ENCODE assay signal across 8 mouse cellular contexts in the genomic region with DNA sequence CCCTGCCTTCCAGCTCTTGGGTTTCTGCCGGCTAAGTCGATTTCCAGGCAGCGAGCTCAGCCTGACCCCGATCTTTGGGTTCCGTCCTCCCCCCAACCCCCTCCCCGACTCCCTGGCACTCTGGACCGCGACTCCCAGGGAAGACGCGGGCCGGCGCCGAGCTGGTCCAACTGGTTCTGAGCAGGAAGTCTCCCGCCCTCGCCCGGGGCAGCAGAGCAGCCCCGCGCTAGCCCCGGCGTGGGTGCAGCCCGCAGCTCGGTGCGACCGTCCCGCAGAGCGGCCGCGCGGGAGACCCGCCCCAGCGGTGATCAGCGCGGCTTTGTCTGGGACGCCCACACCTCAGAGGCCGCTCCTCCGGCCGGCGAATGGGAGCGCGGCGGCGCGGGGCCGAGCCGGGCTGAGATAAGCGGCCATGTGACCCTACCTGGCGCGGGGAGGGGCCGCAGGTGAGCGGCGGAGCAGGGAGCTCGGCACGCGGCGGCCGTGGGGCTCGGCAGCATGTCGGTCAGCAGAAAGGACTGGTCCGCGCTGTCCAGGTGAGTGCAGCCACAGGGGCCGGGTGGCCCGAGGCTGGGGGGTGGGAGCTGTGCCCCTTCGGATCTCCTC. TPM values are rescaled to one million over a fixed set of nuclear protein-coding genes. Genes with fewer than 3 reads are reported as not detected.
DNase-seq lines count a peak whose midpoint lies in the region; ATAC-seq and TF ChIP-seq lines count a peak whose summit lies in the region.

Gene Lad1, plus strand, starts transcription at position 118 of the 606 bp plus-strand sequence.

- H3K27ac ChIP-seq in ES-E14 (ENCODE audit: insufficient read depth, low read depth, low read length, poor library complexity, severe bottlenecking): no peak within 1 kb of the TSS
- H3K27ac ChIP-seq in heart, embryonic 14.5 days (replicated peaks in 1 of 2; ENCODE audit: control insufficient read depth in 1 of 2, insufficient read depth in 1 of 2, low read depth in 2 of 2, low read length in 2 of 2): no peak within 1 kb of the TSS
- H3K27ac ChIP-seq in midbrain, embryonic 12.5 days (replicated peaks): no peak within 1 kb of the TSS

- H3K4me1 ChIP-seq in ES-E14 (ENCODE audit: control insufficient read depth in 2 of 2, insufficient read depth in 2 of 2, low read length in 2 of 2, poor library complexity in 1 of 2): peaks cover 4 to 17% of the 10 kb centered on the region in 2 experiments; a peak in 2 of 4 replicates
- peaks cover 9 to 16% of the 10 kb centered on the region in 2 experiments; a peak in 3 of 4 replicates for H3K4me1 ChIP-seq in heart, embryonic 14.5 days (ENCODE audit: control insufficient read depth in 2 of 2, insufficient read depth in 2 of 2, low read length in 2 of 2)
- peaks cover 8% of the 10 kb centered on the region for H3K4me1 ChIP-seq in midbrain, embryonic 12.5 days

- H3K4me2 ChIP-seq in heart, embryonic 14.5 days (ENCODE audit: low read length): peak within 1 kb of the TSS; percentile 100
- peak within 1 kb of the TSS; percentile 99 for H3K4me2 ChIP-seq in midbrain, embryonic 12.5 days (replicated peaks)

- H3K9ac ChIP-seq in ES-E14 (ENCODE audit: insufficient read depth, low read depth, low read length, poor library complexity, severe bottlenecking): peak within 1 kb of the TSS; percentile 60
- H3K9ac ChIP-seq in heart, embryonic 14.5 days (ENCODE audit: low read length): peak within 1 kb of the TSS; percentile 78
- peak within 1 kb of the TSS; percentile 52 for H3K9ac ChIP-seq in midbrain, embryonic 12.5 days (replicated peaks)

- WGBS in heart, embryonic 14.5 days: under 1% methylated on average over 63 of the region's 63 CpGs
- under 1% methylated on average over 62 of the region's 63 CpGs for WGBS in midbrain, embryonic 12.5 days

- no peaks in the 10 kb centered on the region for H3K9me3 ChIP-seq in ES-E14 (ENCODE audit: control insufficient read depth, insufficient read depth, low read depth, low read length)
- no peaks in the 10 kb centered on the region for H3K9me3 ChIP-seq in heart, embryonic 14.5 days (ENCODE audit: control insufficient read depth, low read length)
- no peaks in the 10 kb centered on the region for H3K9me3 ChIP-seq in midbrain, embryonic 12.5 days

- ATAC-seq in heart, embryonic 14.5 days (ENCODE audit: insufficient number of reproducible peaks, insufficient read depth, low FRiP score, low read depth): peak; percentile 38; the same call in 1 of the 2 replicates
- peak; percentile 58; the same call in 1 of the 2 replicates for ATAC-seq in midbrain, embryonic 12.5 days (ENCODE audit: low FRiP score, low read depth)

- no peaks in the 10 kb centered on the region for H3K36me3 ChIP-seq in ES-E14 (ENCODE audit: control insufficient read depth, insufficient read depth, low read length, poor library complexity, severe bottlenecking)
- no peaks in the 10 kb centered on the region for H3K36me3 ChIP-seq in heart, embryonic 14.5 days (ENCODE audit: control insufficient read depth, insufficient read depth, low read length)
- no peaks in the 10 kb centered on the region for H3K36me3 ChIP-seq in midbrain, embryonic 12.5 days

- in situ Hi-C loops in ES-E14 (cut with MboI; ENCODE audit: low sequenced_read_pairs in 2 of 2, unreplicated experiment in 2 of 2): no loop called here

- DNase-seq in adrenal gland, adult 2 months: peak; percentile 18
- DNase-seq in adrenal gland, postnatal 4 days (ENCODE audit: low spot score in 2 of 2): no peak
- DNase-seq in ES-E14 (ENCODE audit: low read depth, low spot score): no peak
- DNase-seq in kidney, postnatal 36 days: peak; percentile 82 to 85
- peak; percentile 81 for DNase-seq in yolk sac, embryonic 10.5 days (ENCODE audit: low spot score)
- no peak for DNase-seq in frontal cortex, postnatal 14 days (ENCODE audit: low spot score in 2 of 2)

- H3K27me3 ChIP-seq in heart, embryonic 14.5 days (ENCODE audit: control insufficient read depth, insufficient read depth, low read length): peaks cover 15% of the 10 kb centered on the region
- peaks cover 78% of the 10 kb centered on the region for H3K27me3 ChIP-seq in midbrain, embryonic 12.5 days

- H3K4me3 ChIP-seq in ES-E14 (ENCODE audit: insufficient read depth in 1 of 2, low read depth in 1 of 2, low read length in 2 of 2, poor library complexity in 1 of 2, severe bottlenecking in 1 of 2): peak within 1 kb of the TSS; percentile 63 to 71
- H3K4me3 ChIP-seq in heart, embryonic 14.5 days (ENCODE audit: control insufficient read depth in 1 of 2, insufficient read depth in 1 of 2, low read depth in 1 of 2, low read length in 2 of 2): peak within 1 kb of the TSS; percentile 58 to 66
- H3K4me3 ChIP-seq in midbrain, embryonic 12.5 days: peak within 1 kb of the TSS; percentile 62

TF ChIP-seq in ES-E14, 5 proteins besides CTCF, POLR2A, EP300 and RAD21:
- TF ChIP-seq CHD2 (IDR thresholded peaks at IDR 0.05; ENCODE audit: low read depth, low read length) (no peak), ZC3H11A (IDR thresholded peaks at IDR 0.05; ENCODE audit: borderline replicate concordance, low read depth, low read length) (no peak), ZNF384 (IDR thresholded peaks at IDR 0.05; ENCODE audit: low read depth, low read length) (no peak), HCFC1 (IDR thresholded peaks at IDR 0.05; ENCODE audit: borderline replicate concordance, insufficient read depth, low read length) (no peak), MAFK (IDR thresholded peaks at IDR 0.05; ENCODE audit: insufficient read depth, low read depth, low read length) (no peak)

RNA-seq across cellular contexts. Expression of gene Lad1, which starts in this region (rescaled TPM):
- under 1 TPM; 0.14 to 0.17 TPM for total RNA-seq in adrenal gland, adult 2 months (2021)
- polyA plus RNA-seq in adrenal gland, adult 2 months (2012; rRNA removed): 0.38 and 0.40 TPM in 2 replicates
- total RNA-seq in adrenal gland, postnatal 4 days (2021): 1 to 10 TPM in 1 of 2 experiments, under 1 TPM in 1; 0.25 to 5.5 TPM
- 5.2 and 9.0 TPM in 2 replicates for total RNA-seq in ES-E14 (2012; rRNA removed)
- 3.1 and 4.8 TPM in 2 replicates for polyA plus RNA-seq in heart, embryonic 14.5 days (2014; fragmentation: Nextera tagmentation; extraction: Ambion mirVana)
- polyA plus RNA-seq in midbrain, embryonic 12.5 days (2016; fragmentation: Nextera tagmentation; extraction: Ambion mirVana): 0.20 and 0.32 TPM in 2 replicates

Comparison
In these comparisons a context has a peak if more than half of its experiments do, and no peak if none do; other contexts are left out.
1. Peak in DNase-seq in adrenal gland, adult 2 months; RNA of the gene not detected or under 1 TPM.
2. Peak in ATAC-seq, H3K4me3 ChIP-seq, H3K9ac ChIP-seq and H3K4me2 ChIP-seq in midbrain, embryonic 12.5 days; RNA of the gene not detected or under 1 TPM.
3. DNase-seq: peak in kidney, postnatal 36 days (2 of 2) and yolk sac, embryonic 10.5 days (single experiment); none in adrenal gland, postnatal 4 days (0 of 2), ES-E14 (single experiment) and frontal cortex, postnatal 14 days (0 of 2).
4. Peak in every context shown above with its lines, with median percentiles within 50 percentile points of each other: H3K4me3 ChIP-seq and H3K9ac ChIP-seq.